Mouse (Mus musculus) cortical plate, adult 2 months (tissue): ENCODE data around the gene Lrrc23.

ENCODE experiments used
- CTCF ChIP-seq: fragments of 200-500 bp; IDR thresholded peaks from 2 replicates; pipeline ENCODE4 v1.5.1; 2011; ENCODE audit warnings: mild to moderate bottlenecking, control low read depth, low read length; ENCODE audit not compliant: insufficient read depth; ENCODE audit errors: extremely low read depth
- POLR2A ChIP-seq: fragments of 200-500 bp; IDR thresholded peaks from 2 replicates; pipeline ENCODE4 v1.6.1; 2011; ENCODE audit warnings: mild to moderate bottlenecking, low read length, control low read depth; ENCODE audit not compliant: insufficient read depth; ENCODE audit errors: extremely low read depth

- TF ChIP-seq CTCF (no peak), POLR2A (no peak)
Measured at GRCm38 (mm10) chr6:124796200-124796599, 16.7 kb upstream of the Lrrc23 start.
